Mouse (Mus musculus): Measurements from ENCODE around the gene Nfkb1.
A peak's percentile ranks its signal among the peaks of the same experiment; 100 is the strongest.

The Nfkb1 gene

DNA sequence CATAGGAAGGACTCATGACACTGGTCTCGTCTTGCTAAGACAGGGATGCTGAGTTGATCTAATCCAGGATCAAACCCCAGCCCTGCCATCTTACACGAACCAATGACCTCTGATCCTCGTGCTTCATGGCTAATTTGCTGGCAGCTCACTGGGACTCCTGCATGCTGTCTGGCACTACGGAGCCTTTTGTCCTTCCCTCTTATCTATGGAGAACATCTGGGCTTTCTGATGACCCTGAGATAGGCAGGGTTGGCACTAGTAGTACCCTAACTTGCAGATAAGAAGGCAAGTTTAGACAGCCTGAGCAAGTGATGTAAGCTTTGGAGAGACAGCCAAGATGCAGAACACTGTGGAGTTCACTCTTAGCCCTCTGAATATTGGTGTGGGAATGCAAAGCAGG is 59.5 kb downstream of the Nfkb1 start:
- DNase-seq (ENCODE audit: low read depth, low spot score), result no peak

DNA sequence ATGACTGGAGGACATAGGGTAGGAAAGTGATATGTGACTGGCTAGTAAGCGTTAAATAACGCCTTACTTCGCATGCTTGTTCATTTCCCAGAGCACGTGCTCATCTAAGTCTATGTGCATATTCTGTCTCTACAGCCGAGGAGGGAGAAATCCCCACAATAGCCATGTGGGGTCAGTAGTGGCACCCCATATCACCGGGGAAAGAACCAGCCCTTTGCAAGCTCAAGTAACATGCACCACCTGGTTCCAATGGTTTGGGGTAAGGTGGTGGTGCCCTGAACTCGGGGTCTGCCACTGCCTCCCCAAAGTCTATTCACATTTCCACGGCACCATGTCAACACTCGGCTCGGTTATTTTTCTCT is 60.3 kb downstream of the Nfkb1 start:
- DNase-seq (ENCODE audit: low read depth, low spot score), result peak; percentile 56

DNA sequence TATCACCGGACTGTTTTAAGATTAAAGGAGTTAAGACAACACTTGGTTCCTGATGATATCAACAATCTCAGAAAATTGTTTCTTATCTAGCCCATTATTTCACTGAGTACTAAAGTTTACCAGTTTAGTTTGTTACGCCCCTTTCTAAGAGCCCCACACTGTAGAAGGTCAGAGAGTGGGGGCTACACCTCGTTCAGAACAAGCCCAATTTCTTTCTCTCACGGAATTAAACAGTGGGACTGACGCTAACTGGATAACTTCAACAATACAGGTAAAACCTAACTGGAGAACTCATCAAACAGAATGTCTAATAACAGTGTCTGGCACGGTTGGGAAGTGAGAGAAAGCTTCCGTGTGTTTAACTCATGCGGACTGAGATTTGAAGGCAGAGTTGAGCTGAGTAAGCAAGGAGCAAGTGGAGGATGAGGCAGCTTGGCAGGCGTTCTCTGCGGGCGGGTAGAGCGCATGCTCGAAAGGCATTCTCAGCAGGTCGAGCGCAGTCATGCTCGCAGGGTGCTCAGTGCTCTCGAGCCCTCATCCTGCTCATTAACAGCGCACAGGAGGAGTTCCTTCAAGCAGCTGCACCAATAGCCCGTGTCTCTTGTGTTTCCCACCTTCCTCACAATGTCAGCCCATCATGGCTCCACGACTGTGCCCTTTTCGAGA is 60.8 kb downstream of the Nfkb1 start:
- peak; percentile 58 for DNase-seq (ENCODE audit: low read depth, low spot score)

DNA sequence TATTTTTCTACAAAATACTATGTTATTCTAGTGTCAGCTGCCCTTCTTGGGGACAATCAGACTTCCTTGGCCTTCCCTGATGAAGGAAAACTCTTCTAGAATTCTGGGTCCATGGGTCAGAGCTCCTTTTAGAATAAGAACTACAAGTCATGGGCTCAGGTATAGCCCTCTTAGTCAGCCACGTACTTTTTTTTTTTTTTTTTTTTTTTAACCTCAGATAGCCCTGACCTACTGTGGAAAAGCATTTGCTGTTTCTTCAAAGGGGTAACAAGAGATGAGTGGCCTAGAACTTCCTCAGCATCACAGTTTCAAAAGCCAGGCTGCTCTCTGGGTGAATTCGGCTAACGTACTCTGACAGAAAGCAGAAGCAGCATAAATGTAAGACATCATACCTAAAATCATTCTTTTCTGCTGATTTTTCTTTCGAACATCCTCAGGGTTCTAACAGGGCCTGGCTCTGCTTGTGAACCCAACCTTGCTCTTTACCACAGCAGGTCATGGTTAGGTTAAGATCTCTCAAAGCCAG is 61.5 kb downstream of the Nfkb1 start:
- DNase-seq (ENCODE audit: low read depth, low spot score), result no peak

GRCm38 (mm10) chr3:135628706-135629169 is 62.6 kb downstream of the Nfkb1 start:
- DNase-seq (ENCODE audit: low read depth, low spot score), result peak; percentile 69

- DNase-seq (ENCODE audit: low read depth, low spot score), result no peak
Observed at GRCm38 (mm10) chr3:135628000-135628705, 63.2 kb downstream of the Nfkb1 start.

- no peak for DNase-seq (ENCODE audit: low read depth, low spot score)
Observed at GRCm38 (mm10) chr3:135625290-135625689, 66.1 kb downstream of the Nfkb1 start.

DNA sequence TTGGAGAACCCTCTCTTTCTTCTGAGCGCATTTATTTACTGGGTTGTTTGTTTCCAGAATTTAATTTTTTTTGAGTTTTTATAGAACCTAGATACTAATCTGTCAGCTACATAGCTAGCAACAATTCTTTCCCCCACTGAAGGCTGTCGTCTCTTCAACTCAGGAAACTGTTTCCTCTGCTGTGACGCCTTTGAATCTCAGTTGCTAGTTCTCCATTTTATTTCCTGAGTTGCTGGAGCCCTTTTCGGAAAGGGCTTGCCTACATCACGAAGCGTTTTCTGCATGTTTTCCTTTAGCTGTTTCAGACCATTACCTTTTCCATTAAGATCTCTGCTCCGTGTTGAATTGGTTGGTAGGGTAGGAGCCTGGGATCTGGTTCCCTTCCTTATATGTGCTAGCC is 74.6 kb downstream of the Nfkb1 start:
- no peak for DNase-seq (ENCODE audit: low read depth, low spot score)

- DNase-seq (ENCODE audit: low read depth, low spot score), result no peak
Observed at GRCm38 (mm10) chr3:135614376-135614775, 77.0 kb downstream of the Nfkb1 start.

DNA sequence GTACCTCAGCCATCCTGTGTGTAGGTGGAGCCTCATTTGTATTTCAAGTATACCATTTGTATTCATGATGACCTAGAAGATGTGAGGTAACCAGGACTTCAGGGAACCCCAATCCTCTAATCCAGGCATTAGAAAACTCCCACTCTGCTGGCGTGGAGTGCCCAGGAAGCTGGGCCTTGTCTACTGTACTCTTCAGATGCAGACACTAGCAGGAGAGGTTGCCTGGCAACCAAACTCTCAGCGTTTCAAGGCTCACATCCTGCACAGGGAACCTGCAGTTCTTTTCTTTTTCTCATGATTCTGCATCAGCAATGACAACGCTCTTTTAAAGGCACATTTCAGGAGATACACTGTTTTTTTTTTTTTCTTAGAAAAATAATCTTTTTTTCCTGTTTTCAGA is 81.1 kb downstream of the Nfkb1 start:
- DNase-seq (ENCODE audit: low read depth, low spot score), result no peak

GRCm38 (mm10) chr3:135607660-135608473 is 83.5 kb downstream of the Nfkb1 start:
- no peak for DNase-seq (ENCODE audit: low read depth, low spot score)

GRCm38 (mm10) chr3:135607021-135607420 is 84.3 kb downstream of the Nfkb1 start:
- DNase-seq (ENCODE audit: low read depth, low spot score), result no peak

DNA sequence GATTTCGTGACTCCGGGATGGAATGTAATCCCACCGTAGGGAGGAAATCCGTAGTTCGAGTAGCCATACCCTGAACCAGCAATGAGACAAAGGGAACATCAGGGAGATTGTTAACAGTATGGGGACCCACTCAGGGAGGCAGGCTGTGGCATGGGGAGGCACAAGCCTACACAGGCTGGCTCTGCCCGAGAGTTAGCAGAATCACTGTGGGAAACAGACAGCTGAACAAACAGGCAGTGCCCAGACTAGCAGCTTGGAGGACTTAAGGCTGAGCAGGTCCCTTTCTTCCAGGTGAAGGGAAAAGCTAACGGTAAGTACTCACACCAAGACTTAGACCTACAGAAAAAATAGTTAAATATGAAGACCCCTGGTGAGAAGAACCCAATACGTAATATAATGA is 84.8 kb downstream of the Nfkb1 start:
- no peak for DNase-seq (ENCODE audit: low read depth, low spot score)

- DNase-seq (ENCODE audit: low read depth, low spot score), result no peak
Observed at GRCm38 (mm10) chr3:135605474-135605873, 85.9 kb downstream of the Nfkb1 start.

GRCm38 (mm10) chr3:135604626-135605417 is 86.5 kb downstream of the Nfkb1 start:
- no peak for DNase-seq (ENCODE audit: low read depth, low spot score)

- no peak for DNase-seq (ENCODE audit: low read depth, low spot score)
Observed at GRCm38 (mm10) chr3:135602731-135603130, 88.6 kb downstream of the Nfkb1 start.

- DNase-seq (ENCODE audit: low read depth, low spot score), result no peak
Observed at GRCm38 (mm10) chr3:135598355-135598754, 93.0 kb downstream of the Nfkb1 start.

- DNase-seq (ENCODE audit: low read depth, low spot score), result no peak
Observed at GRCm38 (mm10) chr3:135597014-135597413, 94.3 kb downstream of the Nfkb1 start.

GRCm38 (mm10) chr3:135594238-135594917 is 97.0 kb downstream of the Nfkb1 start:
- DNase-seq (ENCODE audit: low read depth, low spot score), result peak; percentile 59

GRCm38 (mm10) chr3:135592011-135592410 is 99.3 kb downstream of the Nfkb1 start:
- no peak for DNase-seq (ENCODE audit: low read depth, low spot score)

DNA sequence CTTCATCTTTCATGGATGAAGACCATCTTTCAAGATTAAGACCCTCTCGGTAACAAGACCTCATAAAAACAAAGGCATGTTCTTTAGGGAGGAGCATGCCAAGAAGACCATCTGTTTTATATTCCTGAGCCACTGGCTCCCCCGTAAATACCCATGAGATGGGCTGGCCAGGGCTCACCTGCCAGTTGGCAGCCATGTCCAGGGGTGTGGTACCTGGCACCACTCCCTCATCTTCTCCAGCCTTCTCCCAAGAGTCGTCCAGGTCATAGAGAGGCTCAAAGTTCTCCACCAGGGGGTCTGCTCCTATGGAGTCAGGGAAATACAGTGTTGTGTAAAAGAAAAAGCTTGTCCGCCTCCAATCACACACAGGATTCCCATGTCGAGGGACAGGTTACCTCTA is 100.0 kb downstream of the Nfkb1 start:
- DNase-seq (ENCODE audit: low read depth, low spot score), result no peak
